Mouse (Mus musculus) CH12.LX (cell line): ENCODE measurements at regions not wholly inside any gene's neighbourhood (a gene's known extent, or its start where the extent isn't known, plus 50 kb on each side); places are given as distances from the start of the nearest gene placed in this dataset.

Experiments used
- DNase-seq: peaks from one replicate; pipeline ENCODE4 v3.0.0-alpha.2; 2013; ENCODE audit errors: extremely low read depth
- H3K27ac ChIP-seq: 2 replicates; pipeline ENCODE4 v1.5.1; 2012; ENCODE audit warnings: low read depth, mild to moderate bottlenecking, control low read depth, moderate library complexity; ENCODE audit not compliant: insufficient read depth
- H3K27me3 ChIP-seq: replicated peaks from 2 replicates; pipeline ENCODE3; 2012; ENCODE audit warnings: inconsistent platforms
- H3K36me3 ChIP-seq, 2 experiments: replicated peaks in 1 of 2; 2 replicates each; pipeline versions ENCODE3 to v1.6.1; 2012; ENCODE audit warnings: inconsistent platforms in 1 of 2, low read length in 1 of 2, mild to moderate bottlenecking in 1 of 2, mixed read lengths in 1 of 2, moderate library complexity in 1 of 2; ENCODE audit not compliant: control insufficient read depth in 1 of 2, insufficient read depth in 1 of 2
- H3K4me1 ChIP-seq, 2 experiments: 2 replicates each; pipeline ENCODE4 v1.6.1; 2012; ENCODE audit warnings: inconsistent platforms in 1 of 2, moderate library complexity in 1 of 2; ENCODE audit not compliant: insufficient read depth in 2 of 2, control insufficient read depth in 1 of 2
- H3K4me2 ChIP-seq: 2 replicates; pipeline ENCODE4 v1.6.1; 2012; ENCODE audit warnings: low read depth, mild to moderate bottlenecking, control low read depth; ENCODE audit not compliant: poor library complexity, insufficient read depth, severe bottlenecking
- H3K4me3 ChIP-seq, 3 experiments: fragments of 150-350 bp in 1 of 3; sonication (generic) in 1 of 3; replicated peaks in 1 of 3; 2 replicates each; pipeline versions ENCODE3 to v1.5.1; 2011 to 2012; ENCODE audit warnings: low read depth in 2 of 3, low read length in 2 of 3, mild to moderate bottlenecking in 2 of 3, moderate library complexity in 2 of 3, control low read depth in 1 of 3, improper control_type of control experiment in 1 of 3, inconsistent platforms in 1 of 3, mixed read lengths in 1 of 3; ENCODE audit not compliant: poor library complexity in 1 of 3
- H3K79me2 ChIP-seq: replicated peaks from 2 replicates; pipeline ENCODE4 v1.6.1; 2012; ENCODE audit warnings: mild to moderate bottlenecking, moderate library complexity; ENCODE audit not compliant: control insufficient read depth, poor library complexity, insufficient read depth, severe bottlenecking; ENCODE audit errors: extremely low read depth
- H3K9ac ChIP-seq: 2 replicates; pipeline ENCODE4 v1.6.1; 2012; ENCODE audit warnings: low read depth, mild to moderate bottlenecking, control low read depth, moderate library complexity; ENCODE audit not compliant: insufficient read depth
- H3K9me3 ChIP-seq: replicated peaks from 2 replicates; pipeline ENCODE3; 2012; ENCODE audit warnings: low read length, inconsistent platforms, mixed read lengths
- BHLHE40 ChIP-seq: IDR thresholded peaks from 2 replicates; pipeline ENCODE4 v1.6.1; 2011; ENCODE audit warnings: mild to moderate bottlenecking, low read depth, low read length, improper control_type of control experiment
- CHD2 ChIP-seq: IDR thresholded peaks from 2 replicates; pipeline ENCODE4 v1.6.1; 2011; ENCODE audit warnings: low read length, improper control_type of control experiment
- ELF1 ChIP-seq: IDR thresholded peaks from 2 replicates; pipeline ENCODE4 v1.6.1; 2014; ENCODE audit warnings: low read depth, mild to moderate bottlenecking, inconsistent platforms, low read length, improper control_type of control experiment
- GABPA ChIP-seq: IDR thresholded peaks from 2 replicates; pipeline ENCODE4 v1.6.1; 2012; ENCODE audit warnings: low read depth, low read length, improper control_type of control experiment, inconsistent platforms; ENCODE audit not compliant: insufficient replicate concordance
- IRF4 ChIP-seq: IDR thresholded peaks from 2 replicates; pipeline ENCODE4 v1.6.1; 2014; ENCODE audit warnings: low read depth, mild to moderate bottlenecking, inconsistent platforms, low read length, improper control_type of control experiment
- KAT2A ChIP-seq: IDR thresholded peaks from 2 replicates; pipeline ENCODE4 v1.6.1; 2012; ENCODE audit warnings: low read length, improper control_type of control experiment, inconsistent platforms; ENCODE audit not compliant: insufficient replicate concordance
- MAX ChIP-seq: IDR thresholded peaks from 2 replicates; pipeline ENCODE4 v1.6.1; 2011; ENCODE audit warnings: low read length, improper control_type of control experiment
- MEF2A ChIP-seq: IDR thresholded peaks from 2 replicates; pipeline ENCODE4 v1.6.1; 2014; ENCODE audit warnings: low read depth, mild to moderate bottlenecking, inconsistent platforms, low read length, improper control_type of control experiment, borderline replicate concordance
- MXI1 ChIP-seq: IDR thresholded peaks from 2 replicates; pipeline ENCODE4 v1.6.1; 2011; ENCODE audit warnings: mild to moderate bottlenecking, low read depth, low read length, improper control_type of control experiment
- MYC ChIP-seq: IDR thresholded peaks from 2 replicates; pipeline ENCODE4 v1.6.1; 2011; ENCODE audit warnings: low read depth, mild to moderate bottlenecking, improper control_type of control experiment, low read length
- NRF1 ChIP-seq: IDR thresholded peaks from 2 replicates; pipeline ENCODE4 v1.6.1; 2014; ENCODE audit warnings: low read depth, mild to moderate bottlenecking, inconsistent platforms, low read length, improper control_type of control experiment, moderate library complexity
- POLR2AphosphoS2 ChIP-seq: IDR thresholded peaks from 2 replicates; pipeline ENCODE4 v1.6.1; 2011; ENCODE audit warnings: low read depth, low read length, improper control_type of control experiment
- RAD21 ChIP-seq: IDR thresholded peaks from 2 replicates; pipeline ENCODE4 v1.6.1; 2011; ENCODE audit warnings: low read depth, mild to moderate bottlenecking, low read length, improper control_type of control experiment, moderate library complexity
- RCOR1 ChIP-seq: conservative IDR thresholded peaks from 2 replicates; pipeline ENCODE4 v1.6.1; 2012; ENCODE audit warnings: low read depth, mild to moderate bottlenecking, inconsistent platforms, low read length, improper control_type of control experiment
- SMC3 ChIP-seq: IDR thresholded peaks from 2 replicates; pipeline ENCODE4 v1.6.1; 2011; ENCODE audit warnings: low read depth, low read length, improper control_type of control experiment
- UBTF ChIP-seq: IDR thresholded peaks from 2 replicates; pipeline ENCODE4 v1.6.1; 2012; ENCODE audit warnings: low read depth, mild to moderate bottlenecking, inconsistent platforms, low read length, improper control_type of control experiment, moderate library complexity
- USF1 ChIP-seq: IDR thresholded peaks from 2 replicates; pipeline ENCODE4 v1.6.1; 2014; ENCODE audit warnings: low read depth, mild to moderate bottlenecking, inconsistent platforms, low read length, improper control_type of control experiment
- dilution Hi-C: fragments of 300-500 bp; cut with MboI; formaldehyde crosslinking; loops from 2 replicates; pipeline ENCODE4 v1.14.3; 2020; ENCODE audit warnings: low sequenced_read_pairs; ENCODE audit not compliant: extremely low pct_unique_long_range_greater_than_20kb, extremely low pct_ligation_motif_present
- in situ Hi-C: fragments of 300-500 bp; cut with MboI; formaldehyde crosslinking; loops from 3 replicates; pipeline ENCODE4 v1.14.3; 2019; ENCODE audit warnings: low sequenced_read_pairs, low pct_ligation_motif_present, low pct_unique_long_range_greater_than_20kb, mixed read lengths

DNA sequence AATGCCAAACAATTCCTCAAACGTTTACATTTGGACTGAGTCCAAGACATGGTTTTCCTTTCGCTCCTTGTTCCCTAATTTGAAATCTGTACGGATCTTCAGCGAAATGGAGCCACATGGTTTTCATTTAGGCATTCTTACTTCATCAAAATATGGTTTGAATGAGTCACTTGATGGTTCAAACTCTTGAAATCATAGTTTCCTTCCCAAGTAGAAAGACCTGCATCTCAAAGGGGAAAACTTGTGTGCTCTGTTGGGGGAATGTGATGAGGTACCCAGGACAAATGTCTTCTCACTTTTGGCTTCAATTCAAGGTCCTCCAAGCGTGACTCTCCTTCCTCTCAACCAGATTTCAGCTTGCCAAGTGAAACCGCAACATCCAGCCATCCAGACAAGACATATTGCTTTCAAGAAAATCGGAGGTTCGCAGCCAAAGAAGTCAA, 418.6 kb downstream of the Sorl1 start:
- DNase-seq: no peak
- Histone ChIP-seq H3K4me3 (no peak overlapping the region), H3K9me3 (no peaks in the 10 kb centered on the region), H3K9ac (no peak overlapping the region), H3K27me3 (no peaks in the 10 kb centered on the region), H3K27ac (no peak overlapping the region), H3K79me2 (no peaks in the 10 kb centered on the region), H3K4me1 (peaks cover 0 to 4% of the 10 kb centered on the region in 2 experiments; a peak in 1 of 4 replicates), H3K4me2 (no peak overlapping the region), H3K36me3 (no peaks in the 10 kb centered on the region)
- TF ChIP-seq MEF2A (no peak), RAD21 (no peak), MYC (no peak), BHLHE40 (no peak), MAX (no peak), CHD2 (no peak), IRF4 (no peak), GABPA (no peak), ELF1 (no peak), KAT2A (no peak), RCOR1 (no peak), SMC3 (no peak), UBTF (no peak)
- dilution Hi-C loops (no loop called here), in situ Hi-C loops (no loop called here)

DNA sequence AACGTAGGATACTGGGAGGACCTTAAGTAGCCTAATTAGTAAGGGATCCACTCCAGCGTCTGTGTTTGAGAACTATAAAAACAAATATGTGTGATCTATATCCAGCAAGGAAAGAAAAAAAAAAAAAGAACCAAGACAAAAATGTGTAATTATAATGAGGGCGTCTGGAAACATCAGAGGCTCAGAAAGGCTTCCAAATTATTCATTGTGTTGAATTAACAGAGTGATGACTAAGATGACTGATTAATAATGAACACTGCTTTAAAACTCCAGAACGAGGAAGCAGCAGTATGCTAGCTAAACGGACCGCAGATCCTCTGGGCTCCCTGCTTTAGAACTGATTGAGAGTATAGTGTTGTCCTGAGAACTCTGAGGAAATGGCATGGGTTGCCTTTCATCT, 421.0 kb downstream of the Sorl1 start:
- no peaks in the 10 kb centered on the region for H3K79me2 ChIP-seq
- no peaks in the 10 kb centered on the region for H3K9me3 ChIP-seq
- no peak for DNase-seq
- TF ChIP-seq RCOR1 (no peak), USF1 (no peak), POLR2AphosphoS2 (no peak), MXI1 (no peak), NRF1 (no peak), IRF4 (no peak)
- no peak overlapping the region for H3K4me3 ChIP-seq
- no peak overlapping the region for H3K27ac ChIP-seq
- H3K9ac ChIP-seq: no peak overlapping the region
- dilution Hi-C loops: no loop called here
- H3K4me2 ChIP-seq: no peak overlapping the region
- in situ Hi-C loops: no loop called here
- no peaks in the 10 kb centered on the region for H3K36me3 ChIP-seq
- H3K4me1 ChIP-seq: peaks cover 0 to 4% of the 10 kb centered on the region in 2 experiments; a peak in 1 of 4 replicates
- H3K27me3 ChIP-seq: no peaks in the 10 kb centered on the region
